Mouse (Mus musculus) forebrain, embryonic 16.5 days (tissue): Measurements from ENCODE around the gene Gm45208. TPM values are rescaled to one million over a fixed set of nuclear protein-coding genes. Genes with fewer than 3 reads are reported as not detected.
A peak's percentile ranks its signal among the peaks of the same experiment; 100 is the strongest.

ENCODE experiments used
- ATAC-seq: fragments of 200-750 bp; cut with Nextera tagmentation; 2 replicates; pipeline ENCODE4 v1.8.0; 2017; ENCODE audit warnings: mild to moderate bottlenecking, moderate library complexity
- H3K27ac ChIP-seq: fragments of 300-500 bp; sonication (generic); 2 replicates; pipeline ENCODE4 v1.5.1; 2014; ENCODE audit warnings: low read length, control low read depth
- H3K27me3 ChIP-seq: fragments of 300-500 bp; sonication (generic); replicated peaks from 2 replicates; pipeline ENCODE4 v1.6.1; 2014; ENCODE audit warnings: low read length; ENCODE audit not compliant: control insufficient read depth, insufficient read depth
- H3K36me3 ChIP-seq: fragments of 300-500 bp; sonication (generic); 2 replicates; pipeline ENCODE4 v1.6.1; 2014; ENCODE audit not compliant: control insufficient read depth, insufficient read depth
- H3K4me1 ChIP-seq: fragments of 300-500 bp; sonication (generic); replicated peaks from 2 replicates; pipeline ENCODE4 v1.6.1; 2014; ENCODE audit warnings: low read length; ENCODE audit not compliant: control insufficient read depth, insufficient read depth
- H3K4me2 ChIP-seq: fragments of 300-500 bp; sonication (generic); 2 replicates; pipeline ENCODE4 v1.6.1; 2014; ENCODE audit warnings: mild to moderate bottlenecking, low read length, control low read depth
- H3K4me3 ChIP-seq: fragments of 300-500 bp; sonication (generic); replicated peaks from 2 replicates; pipeline ENCODE4 v1.5.1; 2014; ENCODE audit warnings: mild to moderate bottlenecking, low read length, control low read depth
- H3K9ac ChIP-seq: fragments of 300-500 bp; sonication (generic); replicated peaks from 2 replicates; pipeline ENCODE4 v1.6.1; 2014; ENCODE audit warnings: low read depth, low read length, control low read depth
- H3K9me3 ChIP-seq: fragments of 300-500 bp; sonication (generic); 2 replicates; pipeline ENCODE4 v1.6.1; 2016; ENCODE audit warnings: low read length; ENCODE audit not compliant: control insufficient read depth
- WGBS: fragments of 180-500 bp; shearing (Covaris S2); extraction: QIAGEN DNeasy Blood & Tissue Kit; methylation state at CpG from one replicate; pipeline ENCODE4 v1.1.7; 2014; 5-methylcytosine and 5-hydroxymethylcytosine counted together
- polyA plus RNA-seq: library from polyadenylated mRNA; unstranded; fragments of >200 nt; fragmentation: Nextera tagmentation; extraction: Ambion mirVana; gene quantifications from 2 replicates; pipeline ENCODE4 v1.2.1, GENCODE M21; 2015

The Gm45208 gene
- 0.71 TPM in 1 of 2 replicates, not detected in the other for polyA plus RNA-seq

GRCm38 (mm10) chrX:7721514-7722281 lies at the start of gene Gm45208:
Gene Gm45208, plus strand, starts transcription at chrX:7722245.
- WGBS = 24% methylated on average over 22 of the region's 22 CpGs
- Histone ChIP-seq H3K4me3 (peak within 1 kb of the TSS; percentile 63), H3K9me3 (no peaks in the 10 kb centered on the region), H3K4me2 (peak within 1 kb of the TSS; percentile 77), H3K27ac (peak within 1 kb of the TSS; percentile 94), H3K4me1 (peaks cover 6% of the 10 kb centered on the region), H3K9ac (peak within 1 kb of the TSS; percentile 66), H3K27me3 (no peaks in the 10 kb centered on the region), H3K36me3 (no peaks in the 10 kb centered on the region)
- peak; percentile 93 for ATAC-seq

GRCm38 (mm10) chrX:7672739-7673138 lies 49.3 kb upstream of the Gm45208 start:
- Histone ChIP-seq H3K27ac (no peak overlapping the region), H3K4me1 (peaks cover 3% of the 10 kb centered on the region; the same call in 1 of the 2 replicates), H3K36me3 (no peaks in the 10 kb centered on the region), H3K27me3 (no peaks in the 10 kb centered on the region), H3K4me2 (no peak overlapping the region), H3K9me3 (no peaks in the 10 kb centered on the region), H3K4me3 (no peak overlapping the region), H3K9ac (no peak overlapping the region)
- ATAC-seq = no peak
- 59% methylated on average over 6 of the region's 6 CpGs for WGBS

GRCm38 (mm10) chrX:7673578-7674281 lies 48.3 kb upstream of the Gm45208 start:
- Histone ChIP-seq H3K9me3 (no peaks in the 10 kb centered on the region), H3K27me3 (no peaks in the 10 kb centered on the region), H3K9ac (no peak overlapping the region), H3K4me2 (peak overlapping the region; percentile 43; the same call in 1 of the 2 replicates), H3K4me3 (no peak overlapping the region), H3K4me1 (peaks cover 3% of the 10 kb centered on the region; the same call in 1 of the 2 replicates), H3K27ac (no peak overlapping the region), H3K36me3 (no peaks in the 10 kb centered on the region)
- 46% methylated on average over 12 of the region's 12 CpGs for WGBS
- ATAC-seq = no peak

GRCm38 (mm10) chrX:7674284-7675000 lies 47.6 kb upstream of the Gm45208 start:
- H3K4me3 ChIP-seq = peak overlapping the region; percentile 29
- peak; percentile 27 for ATAC-seq
- no peaks in the 10 kb centered on the region for H3K27me3 ChIP-seq
- H3K4me2 ChIP-seq = peak overlapping the region; percentile 43
- no peaks in the 10 kb centered on the region for H3K9me3 ChIP-seq
- peaks cover 3% of the 10 kb centered on the region; the same call in 1 of the 2 replicates for H3K4me1 ChIP-seq
- H3K36me3 ChIP-seq = no peaks in the 10 kb centered on the region
- 40% methylated on average over 28 of the region's 28 CpGs for WGBS
- H3K9ac ChIP-seq = peak overlapping the region; percentile 26; the same call in 1 of the 2 replicates
- H3K27ac ChIP-seq = no peak overlapping the region

GRCm38 (mm10) chrX:7675001-7675380 lies 47.1 kb upstream of the Gm45208 start:
- Histone ChIP-seq H3K36me3 (no peaks in the 10 kb centered on the region), H3K4me2 (peak overlapping the region; percentile 43), H3K9ac (peak overlapping the region; percentile 26; the same call in 1 of the 2 replicates), H3K9me3 (no peaks in the 10 kb centered on the region), H3K27me3 (no peaks in the 10 kb centered on the region), H3K27ac (no peak overlapping the region), H3K4me1 (peaks cover 3% of the 10 kb centered on the region; the same call in 1 of the 2 replicates), H3K4me3 (peak overlapping the region; percentile 29)
- WGBS = 45% methylated on average over 10 of the region's 10 CpGs
- ATAC-seq = no peak

GRCm38 (mm10) chrX:7678986-7679385 lies 43.1 kb upstream of the Gm45208 start:
- H3K4me1 ChIP-seq = no peaks in the 10 kb centered on the region
- WGBS = 50% methylated on average over 3 of the region's 3 CpGs
- ATAC-seq = no peak

GRCm38 (mm10) chrX:7679405-7680056 lies 42.5 kb upstream of the Gm45208 start:
- Histone ChIP-seq H3K27ac (no peak overlapping the region), H3K4me2 (peak overlapping the region; percentile 51), H3K9ac (no peak overlapping the region; the same call in 1 of the 2 replicates), H3K4me1 (no peaks in the 10 kb centered on the region), H3K4me3 (peak overlapping the region; percentile 24), H3K9me3 (no peaks in the 10 kb centered on the region), H3K36me3 (no peaks in the 10 kb centered on the region), H3K27me3 (no peaks in the 10 kb centered on the region)
- ATAC-seq = peak; percentile 96
- 19% methylated on average over 27 of the region's 27 CpGs for WGBS

More at GRCm38 (mm10) chrX:7678986-7679385, 43.1 kb upstream of the Gm45208 start:
- H3K4me3 ChIP-seq = no peak overlapping the region
- H3K27ac ChIP-seq = no peak overlapping the region
- H3K36me3 ChIP-seq = no peaks in the 10 kb centered on the region
- no peak overlapping the region for H3K9ac ChIP-seq
- H3K27me3 ChIP-seq = no peaks in the 10 kb centered on the region
- H3K9me3 ChIP-seq = no peaks in the 10 kb centered on the region
- H3K4me2 ChIP-seq = no peak overlapping the region

- WGBS = 30% methylated on average over 12 of the region's 12 CpGs
- Histone ChIP-seq H3K27ac (no peak overlapping the region), H3K9me3 (no peaks in the 10 kb centered on the region), H3K27me3 (no peaks in the 10 kb centered on the region), H3K4me2 (peak overlapping the region; percentile 51), H3K4me1 (no peaks in the 10 kb centered on the region), H3K9ac (no peak overlapping the region; the same call in 1 of the 2 replicates), H3K36me3 (no peaks in the 10 kb centered on the region), H3K4me3 (peak overlapping the region; percentile 24)
- ATAC-seq = peak; percentile 56; the same call in 1 of the 2 replicates
These were observed 42.0 kb upstream of the Gm45208 start for GRCm38 (mm10) chrX:7680057-7680412.
